Mouse (Mus musculus): ENCODE results near the gene Med21.

Gene Med21

GRCm38 (mm10) chr6:146686463-146687196 lies 44.3 kb downstream of the Med21 start:
- peak in 1 of 2 experiments; percentile 41 for DNase-seq

- DNase-seq = no peak
Measured at GRCm38 (mm10) chr6:146688010-146688409, 45.7 kb downstream of the Med21 start.

- no peak for DNase-seq
Measured at GRCm38 (mm10) chr6:146688861-146689260, 46.5 kb downstream of the Med21 start.

- no peak for DNase-seq
Measured at GRCm38 (mm10) chr6:146697767-146698166, 55.4 kb downstream of the Med21 start.

GRCm38 (mm10) chr6:146698376-146698775 lies 56.0 kb downstream of the Med21 start:
- DNase-seq = no peak

Measured in lung, postnatal 4 days (tissue).